Mouse (Mus musculus) midbrain, embryonic 16.5 days (tissue): ENCODE results near the gene Nle1. TPM values are rescaled to one million over a fixed set of nuclear protein-coding genes. Genes with fewer than 3 reads are reported as not detected.

Source experiments
- ATAC-seq: fragments of 200-750 bp; cut with Nextera tagmentation; 2 replicates; pipeline ENCODE4 v1.8.0; 2017; ENCODE audit warnings: moderate TSS enrichment
- H3K27ac ChIP-seq: fragments of 300-500 bp; sonication (generic); 2 replicates; pipeline ENCODE4 v1.5.1; 2014; ENCODE audit warnings: mild to moderate bottlenecking, low read length, mixed read lengths
- H3K27me3 ChIP-seq: fragments of 300-500 bp; sonication (generic); 2 replicates; pipeline ENCODE4 v1.6.1; 2014; ENCODE audit warnings: low read depth, low read length, mixed read lengths; ENCODE audit not compliant: control insufficient read depth, insufficient read depth
- H3K36me3 ChIP-seq: fragments of 300-500 bp; sonication (generic); 2 replicates; pipeline ENCODE4 v1.6.1; 2014; ENCODE audit warnings: mild to moderate bottlenecking, low read length, moderate library complexity, mixed read lengths; ENCODE audit not compliant: control insufficient read depth, insufficient read depth
- H3K4me1 ChIP-seq: fragments of 300-500 bp; sonication (generic); 2 replicates; pipeline ENCODE4 v1.6.1; 2014; ENCODE audit warnings: mild to moderate bottlenecking, low read length, mixed read lengths; ENCODE audit not compliant: control insufficient read depth, insufficient read depth
- H3K4me2 ChIP-seq: fragments of 300-500 bp; sonication (generic); 2 replicates; pipeline ENCODE4 v1.6.1; 2014; ENCODE audit warnings: mild to moderate bottlenecking, low read length, mixed read lengths
- H3K4me3 ChIP-seq: fragments of 300-500 bp; sonication (generic); 2 replicates; pipeline ENCODE4 v1.5.1; 2014; ENCODE audit warnings: low read depth, mild to moderate bottlenecking, low read length, moderate library complexity, mixed read lengths
- H3K9ac ChIP-seq: fragments of 300-500 bp; sonication (generic); 2 replicates; pipeline ENCODE4 v1.6.1; 2014; ENCODE audit warnings: low read depth, low read length, mixed read lengths
- H3K9me3 ChIP-seq: fragments of 300-500 bp; sonication (generic); replicated peaks from 2 replicates; pipeline ENCODE4 v1.6.1; 2014; ENCODE audit warnings: mild to moderate bottlenecking, low read length, mixed read lengths; ENCODE audit not compliant: control insufficient read depth, poor library complexity, severe bottlenecking
- WGBS: fragments of 180-500 bp; shearing (Covaris S2); extraction: QIAGEN DNeasy Blood & Tissue Kit; methylation state at CpG from one replicate; pipeline ENCODE4 v1.1.7; 2014; 5-methylcytosine and 5-hydroxymethylcytosine counted together
- polyA plus RNA-seq: library from polyadenylated mRNA; unstranded; fragments of >200 nt; fragmentation: Nextera tagmentation; extraction: Ambion mirVana; gene quantifications from 2 replicates; pipeline ENCODE4 v1.2.1, GENCODE M21; 2015

Gene Nle1
- polyA plus RNA-seq, 1 experiment from 2014 or later = 35.7 TPM

GRCm38 (mm10) chr11:82866850-82867564 is 41.2 kb downstream of the Nle1 start:
- H3K9me3 ChIP-seq = no peaks in the 10 kb centered on the region
- no peak overlapping the region for H3K27ac ChIP-seq
- ATAC-seq = no peak
- no peaks in the 10 kb centered on the region for H3K36me3 ChIP-seq
- peaks cover 8% of the 10 kb centered on the region; the same call in 1 of the 2 replicates for H3K4me1 ChIP-seq
- WGBS = 29% methylated on average over 7 of the region's 7 CpGs
- H3K4me2 ChIP-seq = no peak overlapping the region
- H3K27me3 ChIP-seq = no peaks in the 10 kb centered on the region
- no peak overlapping the region for H3K9ac ChIP-seq
- H3K4me3 ChIP-seq = no peak overlapping the region

- Histone ChIP-seq H3K9ac (no peak overlapping the region), H3K4me1 (peaks cover 8% of the 10 kb centered on the region; the same call in 1 of the 2 replicates), H3K4me2 (no peak overlapping the region), H3K27ac (no peak overlapping the region), H3K9me3 (no peaks in the 10 kb centered on the region), H3K27me3 (no peaks in the 10 kb centered on the region), H3K36me3 (no peaks in the 10 kb centered on the region), H3K4me3 (no peak overlapping the region)
- no peak for ATAC-seq
- 80% methylated on average over 10 of the region's 10 CpGs for WGBS
Observed at GRCm38 (mm10) chr11:82865957-82866356, 42.3 kb downstream of the Nle1 start.

GRCm38 (mm10) chr11:82863488-82863931 is 44.7 kb downstream of the Nle1 start:
- H3K9me3 ChIP-seq = no peaks in the 10 kb centered on the region
- 35% methylated on average over 4 of the region's 4 CpGs for WGBS
- no peak overlapping the region for H3K27ac ChIP-seq
- no peaks in the 10 kb centered on the region for H3K36me3 ChIP-seq
- peaks cover 8% of the 10 kb centered on the region; the same call in 1 of the 2 replicates for H3K4me1 ChIP-seq
- H3K9ac ChIP-seq = no peak overlapping the region
- no peaks in the 10 kb centered on the region for H3K27me3 ChIP-seq
- ATAC-seq = no peak
- H3K4me2 ChIP-seq = no peak overlapping the region
- H3K4me3 ChIP-seq = no peak overlapping the region

GRCm38 (mm10) chr11:82863059-82863458 is 45.2 kb downstream of the Nle1 start:
- H3K27ac ChIP-seq = no peak overlapping the region
- H3K4me2 ChIP-seq = no peak overlapping the region
- no peaks in the 10 kb centered on the region for H3K9me3 ChIP-seq
- WGBS = 28% methylated on average over 2 of the region's 2 CpGs
- H3K4me3 ChIP-seq = no peak overlapping the region
- H3K9ac ChIP-seq = no peak overlapping the region
- peaks cover 8% of the 10 kb centered on the region; the same call in 1 of the 2 replicates for H3K4me1 ChIP-seq
- ATAC-seq = no peak
- H3K36me3 ChIP-seq = no peaks in the 10 kb centered on the region
- H3K27me3 ChIP-seq = no peaks in the 10 kb centered on the region

GRCm38 (mm10) chr11:82862638-82863037 is 45.6 kb downstream of the Nle1 start:
- Histone ChIP-seq H3K9me3 (no peaks in the 10 kb centered on the region), H3K27me3 (no peaks in the 10 kb centered on the region), H3K4me3 (no peak overlapping the region), H3K9ac (no peak overlapping the region), H3K36me3 (no peaks in the 10 kb centered on the region), H3K4me2 (no peak overlapping the region), H3K4me1 (peaks cover 8% of the 10 kb centered on the region; the same call in 1 of the 2 replicates), H3K27ac (no peak overlapping the region)
- WGBS = 48% methylated on average over 9 of the region's 9 CpGs
- ATAC-seq = no peak

GRCm38 (mm10) chr11:82861558-82861957 is 46.7 kb downstream of the Nle1 start:
- Histone ChIP-seq H3K9me3 (no peaks in the 10 kb centered on the region), H3K4me3 (no peak overlapping the region), H3K27me3 (no peaks in the 10 kb centered on the region), H3K4me2 (no peak overlapping the region), H3K27ac (no peak overlapping the region), H3K4me1 (peaks cover 8% of the 10 kb centered on the region; the same call in 1 of the 2 replicates), H3K36me3 (no peaks in the 10 kb centered on the region), H3K9ac (no peak overlapping the region)
- ATAC-seq = no peak
- 73% methylated on average over 8 of the region's 8 CpGs for WGBS

- Histone ChIP-seq H3K4me3 (no peak overlapping the region), H3K27me3 (no peaks in the 10 kb centered on the region), H3K4me2 (no peak overlapping the region), H3K4me1 (peaks cover 8% of the 10 kb centered on the region; the same call in 1 of the 2 replicates), H3K36me3 (no peaks in the 10 kb centered on the region), H3K27ac (no peak overlapping the region), H3K9me3 (no peaks in the 10 kb centered on the region), H3K9ac (no peak overlapping the region)
- no peak for ATAC-seq
- WGBS = 86% methylated on average over 6 of the region's 6 CpGs
Observed at GRCm38 (mm10) chr11:82860759-82861158, 47.5 kb downstream of the Nle1 start.

- Histone ChIP-seq H3K27ac (no peak overlapping the region), H3K9me3 (no peaks in the 10 kb centered on the region), H3K36me3 (no peaks in the 10 kb centered on the region), H3K4me3 (no peak overlapping the region), H3K27me3 (no peaks in the 10 kb centered on the region), H3K4me1 (peaks cover 2% of the 10 kb centered on the region; the same call in 1 of the 2 replicates), H3K9ac (no peak overlapping the region), H3K4me2 (no peak overlapping the region)
- 80% methylated on average over 13 of the region's 13 CpGs for WGBS
- no peak for ATAC-seq
Observed at GRCm38 (mm10) chr11:82857307-82857848, 50.8 kb downstream of the Nle1 start.

- 46% methylated on average over 10 of the region's 10 CpGs for WGBS
- Histone ChIP-seq H3K36me3 (no peaks in the 10 kb centered on the region), H3K4me2 (no peak overlapping the region), H3K9me3 (no peaks in the 10 kb centered on the region), H3K4me1 (no peaks in the 10 kb centered on the region), H3K27ac (no peak overlapping the region), H3K9ac (no peak overlapping the region), H3K4me3 (no peak overlapping the region), H3K27me3 (no peaks in the 10 kb centered on the region)
- ATAC-seq = no peak
Observed at GRCm38 (mm10) chr11:82856032-82856431, 52.2 kb downstream of the Nle1 start.
